Mouse (Mus musculus): ENCODE measurements around the gene Mdp1. TPM values are rescaled to one million over a fixed set of nuclear protein-coding genes. Genes with fewer than 3 reads are reported as not detected.

The Mdp1 gene
- 99.2 and 100 TPM in 2 replicates for polyA plus RNA-seq (2014; fragmentation: Nextera tagmentation; extraction: Ambion mirVana)

DNA sequence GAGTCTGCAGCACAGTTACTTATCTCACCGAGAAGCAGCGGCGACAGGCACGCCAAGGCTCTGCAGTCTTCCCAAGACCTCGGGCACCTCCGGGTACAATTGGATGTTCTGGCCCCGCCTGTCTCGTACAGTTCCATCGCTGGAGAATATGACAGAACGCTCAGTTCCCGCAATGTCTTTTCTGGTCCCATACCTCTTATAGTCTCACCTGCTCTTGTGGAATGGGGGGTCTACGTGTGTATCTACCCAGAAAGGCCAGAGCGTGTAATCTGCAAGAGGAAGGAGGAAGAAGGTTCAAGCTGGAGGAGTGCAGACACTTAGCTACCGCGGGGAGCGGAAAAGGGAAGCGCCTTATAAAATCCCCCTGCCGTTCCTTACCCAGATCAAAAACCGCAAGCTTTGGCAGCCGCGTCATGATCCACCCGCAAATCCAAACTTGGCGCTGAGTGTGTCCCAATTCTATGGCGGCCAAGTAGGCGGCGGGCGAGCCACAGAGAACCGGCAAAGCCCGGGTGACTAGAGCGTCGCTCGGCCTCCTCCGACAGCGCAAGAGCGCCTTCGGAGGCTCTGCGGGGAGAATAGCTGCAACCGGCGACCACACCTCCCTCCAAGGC, at the start of gene Mdp1:
Gene Mdp1 (minus strand): TSS at position 549 of the 614 bp plus-strand sequence.
- Histone ChIP-seq H3K36me3 (ENCODE audit: control insufficient read depth, insufficient read depth, low read length) (peaks cover 44% of the 10 kb centered on the region), H3K27me3 (ENCODE audit: control insufficient read depth, insufficient read depth, low read length) (no peaks in the 10 kb centered on the region), H3K4me2 (ENCODE audit: low read length) (peak within 1 kb of the TSS; percentile 74), H3K9ac (ENCODE audit: low read length) (peak within 1 kb of the TSS; percentile 92), H3K9me3 (ENCODE audit: control insufficient read depth, low read length) (no peaks in the 10 kb centered on the region), H3K4me1 (ENCODE audit: control insufficient read depth in 2 of 2, insufficient read depth in 2 of 2, low read length in 2 of 2) (peaks cover 15 to 19% of the 10 kb centered on the region in 2 experiments; a peak in 3 of 4 replicates), H3K4me3 (ENCODE audit: control insufficient read depth in 1 of 2, insufficient read depth in 1 of 2, low read depth in 1 of 2, low read length in 2 of 2) (peak within 1 kb of the TSS; percentile 81 to 97), H3K27ac (replicated peaks in 1 of 2; ENCODE audit: control insufficient read depth in 1 of 2, insufficient read depth in 1 of 2, low read depth in 2 of 2, low read length in 2 of 2) (peak within 1 kb of the TSS; percentile 82 to 87)
- under 1% methylated on average over 39 of the region's 39 CpGs for whole genome bisulfite sequencing
- ATAC-seq (ENCODE audit: insufficient number of reproducible peaks, insufficient read depth, low FRiP score, low read depth): peak; percentile 80

DNA sequence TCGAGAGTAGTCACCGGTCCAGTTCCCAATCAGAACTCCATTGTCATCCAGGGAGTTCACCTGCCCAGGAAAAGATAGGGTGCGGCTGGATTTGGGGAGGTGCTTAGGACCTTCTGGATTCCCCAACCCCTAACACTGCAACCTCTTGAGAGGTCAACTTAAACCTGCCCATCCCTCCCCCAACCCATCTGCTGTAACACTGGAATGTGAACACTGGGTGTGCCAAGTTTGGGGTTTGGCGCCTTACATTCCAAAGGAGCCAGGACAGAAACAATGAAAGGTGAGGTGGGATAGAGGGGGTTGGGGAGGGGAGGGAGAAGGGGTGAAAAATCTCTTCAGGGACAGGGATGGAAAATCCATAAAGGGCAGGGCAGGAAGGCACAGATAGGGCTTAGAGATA, 49.2 kb upstream of the Mdp1 start:
- Histone ChIP-seq H3K4me2 (ENCODE audit: low read length) (no peak overlapping the region), H3K27me3 (ENCODE audit: control insufficient read depth, insufficient read depth, low read length) (peaks cover 23% of the 10 kb centered on the region; the same call in 1 of the 2 replicates), H3K36me3 (ENCODE audit: control insufficient read depth, insufficient read depth, low read length) (no peaks in the 10 kb centered on the region), H3K4me3 (ENCODE audit: control insufficient read depth in 1 of 2, insufficient read depth in 1 of 2, low read depth in 1 of 2, low read length in 2 of 2) (no peak overlapping the region), H3K4me1 (ENCODE audit: control insufficient read depth in 2 of 2, insufficient read depth in 2 of 2, low read length in 2 of 2) (peaks cover 5 to 11% of the 10 kb centered on the region in 2 experiments; a peak in 2 of 4 replicates), H3K9ac (ENCODE audit: low read length) (no peak overlapping the region), H3K27ac (replicated peaks in 1 of 2; ENCODE audit: control insufficient read depth in 1 of 2, insufficient read depth in 1 of 2, low read depth in 2 of 2, low read length in 2 of 2) (no peak overlapping the region), H3K9me3 (ENCODE audit: control insufficient read depth, low read length) (no peaks in the 10 kb centered on the region)
- ATAC-seq (ENCODE audit: insufficient number of reproducible peaks, insufficient read depth, low FRiP score, low read depth): no peak
- WGBS: 77% methylated on average over 4 of the region's 4 CpGs

DNA sequence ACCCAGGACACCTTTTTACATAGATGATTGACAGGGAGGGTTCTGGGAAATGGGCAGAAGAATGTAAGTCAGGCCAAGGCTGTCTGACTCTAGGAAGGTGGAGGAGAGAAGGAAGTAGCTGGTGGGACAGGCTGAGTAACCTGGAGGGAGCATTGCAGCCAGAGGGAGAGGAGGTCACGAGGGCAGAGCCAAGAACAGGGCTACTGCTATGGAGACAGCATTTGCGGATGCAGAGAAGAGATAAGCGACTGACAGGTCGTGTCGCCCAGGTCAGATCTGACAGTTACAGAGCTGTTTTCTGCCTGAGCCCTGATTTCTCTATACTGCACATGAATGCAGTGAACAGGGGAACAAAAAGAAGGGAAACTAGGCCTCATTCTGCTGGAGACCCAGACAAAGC, 47.1 kb upstream of the Mdp1 start:
- ATAC-seq (ENCODE audit: insufficient number of reproducible peaks, insufficient read depth, low FRiP score, low read depth): no peak
- H3K4me2 ChIP-seq (ENCODE audit: low read length): no peak overlapping the region
- H3K4me1 ChIP-seq (ENCODE audit: control insufficient read depth in 2 of 2, insufficient read depth in 2 of 2, low read length in 2 of 2): no peaks in the 10 kb centered on the region; a peak in 1 of 4 replicates
- H3K27me3 ChIP-seq (ENCODE audit: control insufficient read depth, insufficient read depth, low read length): peaks cover 11% of the 10 kb centered on the region; the same call in 1 of the 2 replicates
- WGBS: 55% methylated on average over 5 of the region's 5 CpGs
- H3K9me3 ChIP-seq (ENCODE audit: control insufficient read depth, low read length): no peaks in the 10 kb centered on the region
- H3K27ac ChIP-seq (replicated peaks in 1 of 2; ENCODE audit: control insufficient read depth in 1 of 2, insufficient read depth in 1 of 2, low read depth in 2 of 2, low read length in 2 of 2): no peak overlapping the region
- no peak overlapping the region for H3K9ac ChIP-seq (ENCODE audit: low read length)
- no peak overlapping the region for H3K4me3 ChIP-seq (ENCODE audit: control insufficient read depth in 1 of 2, insufficient read depth in 1 of 2, low read depth in 1 of 2, low read length in 2 of 2)
- no peaks in the 10 kb centered on the region for H3K36me3 ChIP-seq (ENCODE audit: control insufficient read depth, insufficient read depth, low read length)

- Histone ChIP-seq H3K4me1 (ENCODE audit: control insufficient read depth in 2 of 2, insufficient read depth in 2 of 2, low read length in 2 of 2) (no peaks in the 10 kb centered on the region; a peak in 1 of 4 replicates), H3K9me3 (ENCODE audit: control insufficient read depth, low read length) (no peaks in the 10 kb centered on the region), H3K4me3 (ENCODE audit: control insufficient read depth in 1 of 2, insufficient read depth in 1 of 2, low read depth in 1 of 2, low read length in 2 of 2) (no peak overlapping the region), H3K27me3 (ENCODE audit: control insufficient read depth, insufficient read depth, low read length) (no peaks in the 10 kb centered on the region), H3K9ac (ENCODE audit: low read length) (no peak overlapping the region), H3K27ac (replicated peaks in 1 of 2; ENCODE audit: control insufficient read depth in 1 of 2, insufficient read depth in 1 of 2, low read depth in 2 of 2, low read length in 2 of 2) (no peak overlapping the region), H3K4me2 (ENCODE audit: low read length) (no peak overlapping the region), H3K36me3 (ENCODE audit: control insufficient read depth, insufficient read depth, low read length) (no peaks in the 10 kb centered on the region)
- 76% methylated on average over 8 of the region's 8 CpGs for WGBS
- no peak for ATAC-seq (ENCODE audit: insufficient number of reproducible peaks, insufficient read depth, low FRiP score, low read depth)
These were observed 45.8 kb upstream of the Mdp1 start for GRCm38 (mm10) chr14:55706051-55706600.

- no peak overlapping the region for H3K27ac ChIP-seq (replicated peaks in 1 of 2; ENCODE audit: control insufficient read depth in 1 of 2, insufficient read depth in 1 of 2, low read depth in 2 of 2, low read length in 2 of 2)
- no peak overlapping the region for H3K9ac ChIP-seq (ENCODE audit: low read length)
- H3K9me3 ChIP-seq (ENCODE audit: control insufficient read depth, low read length): no peaks in the 10 kb centered on the region
- no peaks in the 10 kb centered on the region for H3K36me3 ChIP-seq (ENCODE audit: control insufficient read depth, insufficient read depth, low read length)
- H3K27me3 ChIP-seq (ENCODE audit: control insufficient read depth, insufficient read depth, low read length): no peaks in the 10 kb centered on the region
- no peak for ATAC-seq (ENCODE audit: insufficient number of reproducible peaks, insufficient read depth, low FRiP score, low read depth)
- no peak overlapping the region for H3K4me2 ChIP-seq (ENCODE audit: low read length)
- no peaks in the 10 kb centered on the region; a peak in 1 of 4 replicates for H3K4me1 ChIP-seq (ENCODE audit: control insufficient read depth in 2 of 2, insufficient read depth in 2 of 2, low read length in 2 of 2)
- H3K4me3 ChIP-seq (ENCODE audit: control insufficient read depth in 1 of 2, insufficient read depth in 1 of 2, low read depth in 1 of 2, low read length in 2 of 2): no peak overlapping the region
- 56% methylated on average over 6 of the region's 6 CpGs for WGBS
These were observed 42.5 kb upstream of the Mdp1 start for GRCm38 (mm10) chr14:55702761-55703160.

- H3K36me3 ChIP-seq (ENCODE audit: control insufficient read depth, insufficient read depth, low read length): no peaks in the 10 kb centered on the region
- H3K4me1 ChIP-seq (ENCODE audit: control insufficient read depth in 2 of 2, insufficient read depth in 2 of 2, low read length in 2 of 2): no peaks in the 10 kb centered on the region; a peak in 1 of 4 replicates
- 68% methylated on average over 9 of the region's 9 CpGs for WGBS
- no peak overlapping the region for H3K27ac ChIP-seq (replicated peaks in 1 of 2; ENCODE audit: control insufficient read depth in 1 of 2, insufficient read depth in 1 of 2, low read depth in 2 of 2, low read length in 2 of 2)
- H3K27me3 ChIP-seq (ENCODE audit: control insufficient read depth, insufficient read depth, low read length): no peaks in the 10 kb centered on the region
- no peak overlapping the region for H3K4me2 ChIP-seq (ENCODE audit: low read length)
- no peak for ATAC-seq (ENCODE audit: insufficient number of reproducible peaks, insufficient read depth, low FRiP score, low read depth)
- no peak overlapping the region for H3K9ac ChIP-seq (ENCODE audit: low read length)
- H3K4me3 ChIP-seq (ENCODE audit: control insufficient read depth in 1 of 2, insufficient read depth in 1 of 2, low read depth in 1 of 2, low read length in 2 of 2): no peak overlapping the region
- no peaks in the 10 kb centered on the region for H3K9me3 ChIP-seq (ENCODE audit: control insufficient read depth, low read length)
These were observed 40.8 kb upstream of the Mdp1 start for GRCm38 (mm10) chr14:55701131-55701530.

GRCm38 (mm10) chr14:55697226-55697625, 36.9 kb upstream of the Mdp1 start:
- WGBS: 76% methylated on average over 4 of the region's 4 CpGs
- Histone ChIP-seq H3K4me1 (ENCODE audit: control insufficient read depth in 2 of 2, insufficient read depth in 2 of 2, low read length in 2 of 2) (no peaks in the 10 kb centered on the region), H3K4me3 (ENCODE audit: control insufficient read depth in 1 of 2, insufficient read depth in 1 of 2, low read depth in 1 of 2, low read length in 2 of 2) (no peak overlapping the region), H3K27me3 (ENCODE audit: control insufficient read depth, insufficient read depth, low read length) (no peaks in the 10 kb centered on the region), H3K9ac (ENCODE audit: low read length) (no peak overlapping the region), H3K4me2 (ENCODE audit: low read length) (no peak overlapping the region), H3K36me3 (ENCODE audit: control insufficient read depth, insufficient read depth, low read length) (no peaks in the 10 kb centered on the region), H3K27ac (replicated peaks in 1 of 2; ENCODE audit: control insufficient read depth in 1 of 2, insufficient read depth in 1 of 2, low read depth in 2 of 2, low read length in 2 of 2) (no peak overlapping the region), H3K9me3 (ENCODE audit: control insufficient read depth, low read length) (no peaks in the 10 kb centered on the region)
- ATAC-seq (ENCODE audit: insufficient number of reproducible peaks, insufficient read depth, low FRiP score, low read depth): no peak
